Comparison of ENCODE assay signal across 14 mouse cellular contexts in genomic region chr11:57970541-57970940, GRCm38 (mm10). TPM values are rescaled to one million over a fixed set of nuclear protein-coding genes. Genes with fewer than 3 reads are reported as not detected.
DNase-seq lines count a peak whose midpoint lies in the region; ATAC-seq and TF ChIP-seq lines count a peak whose summit lies in the region.
"Had no signal": no experiment of that assay in that cellular context is flagged by ENCODE, and none has a peak within 500 bp of the region (broad histone marks: within the 10 kb centered on the region; RNA-seq: fewer than 3 reads in every experiment).

No protein-coding gene starts in this region.

- H3K4me2 ChIP-seq in heart, embryonic 16.5 days (ENCODE audit: low read depth, low read length) = no peak overlapping the region
- H3K4me2 ChIP-seq in stomach, postnatal 0 days (replicated peaks; ENCODE audit: low read depth) = no peak overlapping the region

- 0 out of 2 replicates have a peak, but pooled peaks cover 5% of the 10 kb centered on the region for H3K9me3 ChIP-seq in heart, embryonic 16.5 days (replicated peaks; ENCODE audit: control insufficient read depth, low read length)
- H3K9me3 ChIP-seq in stomach, postnatal 0 days (ENCODE audit: control insufficient read depth, low read length) = no peaks in the 10 kb centered on the region

- TF ChIP-seq CTCF in stomach, postnatal 0 days (IDR thresholded peaks at IDR 0.05; ENCODE audit: low read depth) = no peak

- H3K9ac ChIP-seq in heart, embryonic 16.5 days (ENCODE audit: low read length) = no peak overlapping the region
- H3K9ac ChIP-seq in stomach, postnatal 0 days (ENCODE audit: low read length) = no peak overlapping the region

- no peaks in the 10 kb centered on the region for H3K4me1 ChIP-seq in heart, embryonic 16.5 days (ENCODE audit: control insufficient read depth, insufficient read depth, low read length)
- no peaks in the 10 kb centered on the region; the same call in 1 of the 2 replicates for H3K4me1 ChIP-seq in stomach, postnatal 0 days (replicated peaks; ENCODE audit: control insufficient read depth, insufficient read depth)

- no peaks in the 10 kb centered on the region for H3K27me3 ChIP-seq in heart, embryonic 16.5 days (ENCODE audit: control insufficient read depth, insufficient read depth, low read length)
- no peaks in the 10 kb centered on the region for H3K27me3 ChIP-seq in stomach, postnatal 0 days (ENCODE audit: control insufficient read depth, insufficient read depth, low read length)

- TF ChIP-seq EP300 in stomach, postnatal 0 days (optimal IDR thresholded peaks at IDR 0.05) = no peak

- no peaks in the 10 kb centered on the region for H3K36me3 ChIP-seq in heart, embryonic 16.5 days (ENCODE audit: control insufficient read depth, insufficient read depth)
- H3K36me3 ChIP-seq in stomach, postnatal 0 days (ENCODE audit: control insufficient read depth, insufficient read depth, low read length) = no peaks in the 10 kb centered on the region

- peak overlapping the region; percentile 1; the same call in 1 of the 2 replicates for H3K27ac ChIP-seq in heart, embryonic 16.5 days (ENCODE audit: low read length)
- H3K27ac ChIP-seq in stomach, postnatal 0 days (replicated peaks) = peak overlapping the region; percentile 65
- H3K27ac ChIP-seq: hindbrain, postnatal 0 days; macrophage had no signal

- no peak for DNase-seq in heart, postnatal 25 days (ENCODE audit: low spot score)
- DNase-seq in thymus, postnatal 0 days (ENCODE audit: low spot score) = peak; percentile 22
- no peak for DNase-seq in thymus, postnatal 25 days
- peak; percentile 11 for DNase-seq in forelimb bud, embryonic 11.5 days (ENCODE audit: low read depth, low spot score)
- no peak for DNase-seq in stomach, postnatal 0 days (ENCODE audit: low spot score)
- DNase-seq in retina, embryonic 14.5 days (ENCODE audit: low spot score) = no peak
- DNase-seq in right cerebral cortex, postnatal 4 days = no peak
- DNase-seq: cerebellum, adult 8-10 months; embryo, embryonic 11 days had no signal

- intact Hi-C loops in heart, postnatal 25 days (cut with DNase I) = no loop called here

- no peak for ATAC-seq in heart, embryonic 16.5 days (replicated peaks; ENCODE audit: extremely low read depth, insufficient read depth, low FRiP score)
- no peak for ATAC-seq in stomach, postnatal 0 days (ENCODE audit: low FRiP score, low TSS enrichment)
- ATAC-seq: forebrain, embryonic 16.5 days; hindbrain, postnatal 0 days; midbrain, embryonic 16.5 days had no signal

- H3K4me3 ChIP-seq in heart, embryonic 16.5 days (ENCODE audit: low read length) = no peak overlapping the region
- no peak overlapping the region for H3K4me3 ChIP-seq in stomach, postnatal 0 days (ENCODE audit: low read depth, low read length)

- 39% methylated on average over 5 of the region's 5 CpGs for WGBS in heart, embryonic 16.5 days
- 22% methylated on average over 5 of the region's 5 CpGs for WGBS in stomach, postnatal 0 days

RNA-seq across cellular contexts. Expression of gene Larp1, which starts 38.3 kb away (rescaled TPM):
- 12.1 and 12.9 TPM in 2 replicates for polyA plus RNA-seq in heart, embryonic 16.5 days (2015; fragmentation: Nextera tagmentation; extraction: Ambion mirVana)
- 10 to 100 TPM; 52.1 to 53.0 TPM for total RNA-seq in heart, postnatal 25 days (2021)
- polyA plus RNA-seq in thymus, postnatal 0 days (2015; fragmentation: Nextera tagmentation; extraction: Ambion mirVana) = 17.1 and 22.8 TPM in 2 replicates
- polyA plus RNA-seq in stomach, postnatal 0 days (2015; fragmentation: Nextera tagmentation; extraction: Ambion mirVana) = 11.6 and 12.8 TPM in 2 replicates

Comparison
In these comparisons a context has a peak if more than half of its experiments do, and no peak if none do; other contexts are left out.
1. DNase-seq: peak in thymus, postnatal 0 days (single experiment) and forelimb bud, embryonic 11.5 days (single experiment); none in heart, postnatal 25 days (single experiment), thymus, postnatal 25 days (single experiment), stomach, postnatal 0 days (single experiment), retina, embryonic 14.5 days (single experiment) and right cerebral cortex, postnatal 4 days (single experiment).